Mouse (Mus musculus) lung, adult 2 months (tissue): ENCODE data around the gene Shroom3.

Source experiments
- CTCF ChIP-seq: fragments of 200-500 bp; IDR thresholded peaks from 2 replicates; pipeline ENCODE4 v1.5.1; 2011; ENCODE audit warnings: mild to moderate bottlenecking, low read length, control low read depth; ENCODE audit not compliant: insufficient read depth
- POLR2A ChIP-seq: fragments of 200-500 bp; IDR thresholded peaks from 2 replicates; pipeline ENCODE4 v1.6.1; 2011; ENCODE audit warnings: low read depth, mild to moderate bottlenecking, control low read depth, low read length, borderline replicate concordance; ENCODE audit errors: extremely low read depth

GRCm38 (mm10) chr5:92953865-92954264, 270.6 kb downstream of the Shroom3 start:
- TF ChIP-seq CTCF (no peak), POLR2A (no peak)
